20 mouse cellular contexts compared by ENCODE assay signal in the genomic region with DNA sequence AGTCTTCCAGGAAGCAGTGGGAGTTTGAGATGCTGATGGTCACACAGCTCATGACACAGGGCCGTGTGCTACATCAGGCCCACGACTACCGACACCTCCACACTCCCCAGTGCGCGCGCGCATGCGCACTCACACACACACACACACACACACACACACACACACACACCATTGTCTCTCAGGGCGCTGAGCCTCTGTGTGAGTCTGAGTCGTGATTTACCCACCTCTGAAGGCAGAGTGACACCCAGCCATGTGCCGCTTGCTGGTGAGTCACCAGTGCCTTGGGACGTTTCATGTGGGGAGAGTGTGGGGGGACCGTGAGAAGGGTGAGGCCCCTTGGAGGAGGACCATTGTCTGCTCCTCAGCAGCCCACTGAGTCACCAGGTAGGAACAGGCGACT. TPM values are rescaled to one million over a fixed set of nuclear protein-coding genes. Genes with fewer than 3 reads are reported as not detected.
DNase-seq lines count a peak whose midpoint lies in the region; ATAC-seq and TF ChIP-seq lines count a peak whose summit lies in the region.
"Had no signal": no experiment of that assay in that cellular context is flagged by ENCODE, and none has a peak within 500 bp of the region (broad histone marks: within the 10 kb centered on the region; RNA-seq: fewer than 3 reads in every experiment).

No protein-coding gene starts in this region.

- peak; percentile 29; the same call in 1 of the 2 replicates for ATAC-seq in hindbrain, postnatal 0 days
- no peak for ATAC-seq in hindbrain, embryonic 11.5 days (ENCODE audit: low FRiP score)
- ATAC-seq: forebrain, embryonic 13.5 days; inflammation-experienced regulatory T-cells, adult 6 months; Patski had no signal

- TF ChIP-seq CTCF in hindbrain, postnatal 0 days (IDR thresholded peaks at IDR 0.05; ENCODE audit: low read depth), result no peak

- no peak overlapping the region for H3K4me2 ChIP-seq in hindbrain, postnatal 0 days (ENCODE audit: low read depth, low read length)
- no peak overlapping the region for H3K4me2 ChIP-seq in hindbrain, embryonic 11.5 days (replicated peaks; ENCODE audit: low read depth, low read length)
- H3K4me2 ChIP-seq: forebrain, embryonic 13.5 days; lung, embryonic 15.5 days had no signal

- intact Hi-C loops in left cerebral cortex, postnatal 36 days (cut with DNase I), result loop anchor here (5.0 kb wide), 1 partner anchor 39 kb away; no protein-coding TSS in a partner anchor

- H3K9me3 ChIP-seq in hindbrain, postnatal 0 days (ENCODE audit: low read length), result no peaks in the 10 kb centered on the region
- H3K9me3 ChIP-seq in hindbrain, embryonic 11.5 days (ENCODE audit: control insufficient read depth, low read length), result no peaks in the 10 kb centered on the region
- H3K9me3 ChIP-seq: forebrain, embryonic 13.5 days; lung, embryonic 15.5 days had no signal

- no peaks in the 10 kb centered on the region for H3K36me3 ChIP-seq in hindbrain, postnatal 0 days (ENCODE audit: insufficient read depth, low read length)
- H3K36me3 ChIP-seq in hindbrain, embryonic 11.5 days (ENCODE audit: control insufficient read depth, insufficient read depth, low read length), result no peaks in the 10 kb centered on the region
- H3K36me3 ChIP-seq: lung, embryonic 15.5 days; midbrain, embryonic 10.5 days had no signal

- no peak overlapping the region for H3K27ac ChIP-seq in hindbrain, postnatal 0 days
- no peak overlapping the region for H3K27ac ChIP-seq in hindbrain, embryonic 11.5 days (ENCODE audit: low read depth, low read length)
- H3K27ac ChIP-seq: forebrain, embryonic 13.5 days; liver, embryonic 14.5 days; lung, embryonic 15.5 days; macrophage; midbrain, embryonic 10.5 days had no signal

- 81% methylated on average over 14 of the region's 14 CpGs for WGBS in hindbrain, postnatal 0 days
- 86% methylated on average over 14 of the region's 14 CpGs for WGBS in hindbrain, embryonic 11.5 days

- DNase-seq in hindbrain, postnatal 0 days (ENCODE audit: low spot score), result no peak
- no peak for DNase-seq in hindbrain, embryonic 11.5 days (ENCODE audit: low spot score)
- peak; percentile 34 to 40 for DNase-seq in right cerebral cortex, postnatal 36 days (ENCODE audit: low spot score in 2 of 2)
- no peak for DNase-seq in right cerebral cortex, postnatal 10 days (ENCODE audit: low spot score in 2 of 2)
- peak; percentile 26 to 39 for DNase-seq in left cerebral cortex, postnatal 36 days (ENCODE audit: low spot score in 2 of 2)
- DNase-seq in ovary, postnatal 36 days (ENCODE audit: low spot score), result no peak
- DNase-seq in gastrocnemius, postnatal 25 days, result no peak
- DNase-seq: adrenal gland, postnatal 36 days; cerebellum, adult 8-10 months; kidney, adult 2 months; kidney, postnatal 10 days; layer of hippocampus, postnatal 36 days had no signal

- no peaks in the 10 kb centered on the region for H3K27me3 ChIP-seq in hindbrain, postnatal 0 days (ENCODE audit: insufficient read depth, low read length)
- H3K27me3 ChIP-seq in hindbrain, embryonic 11.5 days (ENCODE audit: control insufficient read depth, insufficient read depth, low read length), result no peaks in the 10 kb centered on the region
- H3K27me3 ChIP-seq: forebrain, embryonic 13.5 days; lung, embryonic 15.5 days had no signal

- H3K9ac ChIP-seq in hindbrain, postnatal 0 days (replicated peaks; ENCODE audit: low read length), result no peak overlapping the region
- no peak overlapping the region for H3K9ac ChIP-seq in hindbrain, embryonic 11.5 days (ENCODE audit: low read depth, low read length)
- H3K9ac ChIP-seq: forebrain, embryonic 13.5 days; liver, embryonic 14.5 days; lung, embryonic 15.5 days had no signal

- H3K4me1 ChIP-seq in hindbrain, postnatal 0 days (ENCODE audit: insufficient read depth, low read length), result no peaks in the 10 kb centered on the region
- no peaks in the 10 kb centered on the region for H3K4me1 ChIP-seq in hindbrain, embryonic 11.5 days (replicated peaks; ENCODE audit: control insufficient read depth, insufficient read depth, low read length)
- H3K4me1 ChIP-seq: lung, embryonic 15.5 days had no signal

- H3K4me3 ChIP-seq in hindbrain, postnatal 0 days (ENCODE audit: low read length), result no peak overlapping the region
- no peak overlapping the region for H3K4me3 ChIP-seq in hindbrain, embryonic 11.5 days (ENCODE audit: low read depth, low read length)
- H3K4me3 ChIP-seq: erythroblast, embryonic 14.5 days; forebrain, embryonic 13.5 days; lung, embryonic 15.5 days; midbrain, embryonic 10.5 days had no signal

RNA-seq across cellular contexts. Expression of gene Wfs1, which starts 7.4 kb away (rescaled TPM):
- 9.8 and 14.0 TPM in 2 replicates for total RNA-seq in hindbrain, postnatal 0 days (2014; rRNA removed)
- 8.7 and 9.2 TPM in 2 replicates for polyA plus RNA-seq in hindbrain, postnatal 0 days (2015; fragmentation: Nextera tagmentation; extraction: Ambion mirVana)
- 6.0 and 7.0 TPM in 2 replicates for polyA plus RNA-seq in hindbrain, embryonic 11.5 days (2014; fragmentation: Nextera tagmentation; extraction: Ambion mirVana)
- 100 to 1,000 TPM; 123 to 148 TPM for total RNA-seq in left cerebral cortex, postnatal 36 days (2021)
- 10 to 100 TPM; 61.1 to 73.3 TPM for total RNA-seq in gastrocnemius, postnatal 25 days (2021)

Comparison
In these comparisons a context has a peak if more than half of its experiments do, and no peak if none do; other contexts are left out.
1. DNase-seq: peak in right cerebral cortex, postnatal 36 days (2 of 2) and left cerebral cortex, postnatal 36 days (2 of 2); none in hindbrain, postnatal 0 days (single experiment), hindbrain, embryonic 11.5 days (single experiment), right cerebral cortex, postnatal 10 days (0 of 2), ovary, postnatal 36 days (single experiment) and gastrocnemius, postnatal 25 days (single experiment).